Mouse (Mus musculus) small intestine, adult 2 months (tissue): Measurements from ENCODE around the gene Anks1. TPM values are rescaled to one million over a fixed set of nuclear protein-coding genes. Genes with fewer than 3 reads are reported as not detected.
"Not testable (repeated sequence)": the region's sequence is repeated elsewhere in the genome, so short reads cannot be mapped to it uniquely, and the experiment has no call there.

ENCODE experiments used
- H3K27ac ChIP-seq: fragments of 200-500 bp; 2 replicates; pipeline ENCODE4 v1.5.1; 2012; ENCODE audit warnings: low read depth, low read length, control low read depth, inconsistent platforms; ENCODE audit not compliant: insufficient read depth
- H3K27me3 ChIP-seq: fragments of 200-500 bp; 2 replicates; pipeline ENCODE4 v1.6.1; 2012; ENCODE audit warnings: mild to moderate bottlenecking, moderate library complexity, low read length, inconsistent platforms; ENCODE audit not compliant: control insufficient read depth, insufficient read depth
- H3K36me3 ChIP-seq: fragments of 200-500 bp; 2 replicates; pipeline ENCODE4 v1.6.1; 2012; ENCODE audit warnings: mild to moderate bottlenecking, low read length, control low read depth, inconsistent platforms; ENCODE audit not compliant: control insufficient read depth, insufficient read depth
- H3K4me1 ChIP-seq: fragments of 200-500 bp; 2 replicates; pipeline ENCODE4 v1.6.1; 2012; ENCODE audit warnings: low read length, inconsistent platforms, mixed read lengths; ENCODE audit not compliant: control insufficient read depth, insufficient read depth, insufficient read length
- H3K4me3 ChIP-seq: fragments of 200-500 bp; 2 replicates; pipeline ENCODE4 v1.5.1; 2012; ENCODE audit warnings: low read depth, mild to moderate bottlenecking, control low read depth, inconsistent platforms, low read length, moderate library complexity
- CTCF ChIP-seq: fragments of 200-500 bp; IDR thresholded peaks from 2 replicates; pipeline ENCODE4 v1.5.1; 2012; ENCODE audit warnings: low read depth, mild to moderate bottlenecking, control low read depth, inconsistent platforms, low read length, moderate library complexity, mixed read lengths; ENCODE audit not compliant: insufficient replicate concordance, insufficient read length; ENCODE audit errors: extremely low read depth
- POLR2A ChIP-seq: fragments of 200-500 bp; IDR thresholded peaks from 2 replicates; pipeline ENCODE4 v1.6.1; 2012; ENCODE audit warnings: low read depth, mild to moderate bottlenecking, control low read depth, inconsistent platforms, low read length, moderate library complexity
- WGBS: fragments of 180-500 bp; shearing (Covaris S2); methylation state at CpG from one replicate; pipeline ENCODE4 v1.1.7; 2018; 5-methylcytosine and 5-hydroxymethylcytosine counted together
- polyA plus RNA-seq: library from polyadenylated mRNA; depleted of rRNA; stranded (reverse); fragments of >200 nt; gene quantifications from 2 replicates; pipeline ENCODE4 v1.2.3, GENCODE M21; 2012

Anks1 gene
- polyA plus RNA-seq, 1 experiment, result 28.2 TPM

DNA sequence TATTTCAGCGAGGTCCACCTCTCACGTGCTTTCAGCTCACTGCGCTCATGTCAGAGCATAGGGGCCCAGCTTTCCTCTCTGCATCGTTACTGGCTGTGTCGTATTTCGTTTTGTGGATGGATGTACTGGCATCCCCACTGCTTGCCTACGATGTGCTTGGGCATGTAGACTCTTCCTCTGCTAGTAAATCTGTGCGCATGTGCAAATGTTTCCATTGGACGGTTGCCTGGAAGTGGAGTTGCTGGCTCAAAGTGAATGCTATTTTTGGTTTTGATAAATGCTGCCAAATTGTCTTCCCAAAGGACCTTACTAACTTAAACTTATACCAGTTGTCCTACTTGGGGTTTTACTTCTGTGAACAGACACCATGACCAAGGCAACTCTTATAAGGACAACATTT lies 62.4 kb downstream of the Anks1 start:
- 85% methylated on average over 9 of the region's 9 CpGs for WGBS
- peaks cover 5% of the 10 kb centered on the region for H3K36me3 ChIP-seq
- H3K27me3 ChIP-seq, result no peaks in the 10 kb centered on the region
- 0 out of 2 replicates have a peak, but pooled peaks cover 4% of the 10 kb centered on the region for H3K4me1 ChIP-seq
- TF ChIP-seq POLR2A (no peak), CTCF (no peak)
- H3K4me3 ChIP-seq, result no peak overlapping the region
- no peak overlapping the region for H3K27ac ChIP-seq

DNA sequence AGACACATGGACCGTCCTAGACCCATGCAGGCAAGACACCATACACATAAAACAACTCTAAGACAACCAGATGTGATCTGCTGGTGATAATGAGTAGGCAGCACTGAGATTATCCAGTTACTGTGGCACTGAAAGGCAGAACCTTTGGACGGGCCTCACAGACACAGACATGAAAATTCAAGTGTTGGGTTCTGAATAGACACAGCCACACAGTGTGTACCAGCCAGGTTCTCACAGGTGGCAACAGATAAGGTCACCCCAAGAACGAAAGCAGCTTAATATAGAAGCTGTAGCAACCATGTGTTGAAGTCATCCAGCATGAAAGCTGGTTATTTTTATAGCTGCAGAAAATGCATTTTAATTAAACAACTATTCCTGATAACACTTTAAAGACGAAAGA lies 64.2 kb downstream of the Anks1 start:
- H3K27ac ChIP-seq, result no peak overlapping the region
- no peaks in the 10 kb centered on the region for H3K27me3 ChIP-seq
- peaks cover 15% of the 10 kb centered on the region for H3K36me3 ChIP-seq
- WGBS, result 83% methylated on average over 4 of the region's 4 CpGs
- 0 out of 2 replicates have a peak, but pooled peaks cover 4% of the 10 kb centered on the region for H3K4me1 ChIP-seq
- TF ChIP-seq POLR2A, result no peak
- TF ChIP-seq CTCF, result no peak
- H3K4me3 ChIP-seq, result no peak overlapping the region

DNA sequence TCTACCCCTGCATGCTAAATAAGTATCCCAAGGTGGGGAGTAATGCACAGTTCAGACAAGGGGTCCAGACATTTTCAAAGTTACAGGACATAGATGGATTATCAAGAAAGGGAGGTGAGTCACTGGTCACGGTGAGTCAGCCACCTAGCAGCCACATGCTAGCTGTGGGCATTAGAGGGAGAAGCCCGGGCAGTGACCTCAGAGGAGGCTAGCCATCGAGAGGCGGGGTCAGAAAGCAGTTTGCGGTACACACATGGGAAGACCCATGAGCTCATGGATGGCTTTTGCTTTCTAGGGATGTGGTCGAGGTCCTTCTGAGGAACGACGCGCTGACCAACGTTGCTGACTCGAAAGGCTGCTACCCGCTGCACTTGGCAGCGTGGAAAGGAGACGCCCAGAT lies 67.2 kb downstream of the Anks1 start:
- no peak overlapping the region for H3K4me3 ChIP-seq
- whole genome bisulfite sequencing, result 89% methylated on average over 14 of the region's 14 CpGs
- 0 out of 2 replicates have a peak, but pooled peaks cover 2% of the 10 kb centered on the region for H3K4me1 ChIP-seq
- no peak for TF ChIP-seq CTCF
- no peak for TF ChIP-seq POLR2A
- H3K36me3 ChIP-seq, result peaks cover 18% of the 10 kb centered on the region
- no peak overlapping the region for H3K27ac ChIP-seq
- H3K27me3 ChIP-seq, result no peaks in the 10 kb centered on the region

DNA sequence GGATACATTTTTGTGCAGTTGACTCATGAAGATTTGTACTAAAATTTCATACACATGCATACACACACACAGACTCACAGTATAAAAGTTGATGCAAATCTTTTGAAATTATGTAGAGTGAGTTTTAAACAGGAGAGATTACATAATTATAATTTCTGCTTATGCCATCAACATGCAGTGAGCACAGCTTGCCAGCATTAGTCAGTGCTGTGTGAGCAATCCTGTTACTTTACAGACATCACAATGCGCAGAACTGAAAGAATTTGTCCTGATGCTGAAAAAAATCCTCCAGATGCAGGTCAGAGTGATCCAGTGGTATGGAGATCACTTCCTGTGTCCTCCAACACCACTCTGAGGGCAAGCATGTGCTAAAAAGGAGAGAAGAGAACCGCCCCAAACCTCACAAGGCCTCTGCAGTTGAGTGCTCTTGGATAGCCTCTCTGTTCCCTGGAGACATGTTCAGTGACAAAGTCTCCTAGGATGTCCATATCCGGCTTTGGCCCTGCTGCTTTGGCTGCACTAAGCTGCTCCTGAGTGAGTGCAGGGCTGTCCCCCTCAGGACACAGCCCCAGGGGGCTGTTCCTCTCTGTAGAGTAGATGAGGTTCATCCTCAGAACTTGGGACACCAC lies 68.0 kb downstream of the Anks1 start:
- H3K27me3 ChIP-seq, result no peaks in the 10 kb centered on the region
- WGBS, result 87% methylated on average over 3 of the region's 3 CpGs
- no peak overlapping the region for H3K4me3 ChIP-seq
- TF ChIP-seq CTCF (no peak), POLR2A (no peak)
- H3K36me3 ChIP-seq, result peaks cover 18% of the 10 kb centered on the region
- no peaks in the 10 kb centered on the region for H3K4me1 ChIP-seq
- no peak overlapping the region for H3K27ac ChIP-seq

DNA sequence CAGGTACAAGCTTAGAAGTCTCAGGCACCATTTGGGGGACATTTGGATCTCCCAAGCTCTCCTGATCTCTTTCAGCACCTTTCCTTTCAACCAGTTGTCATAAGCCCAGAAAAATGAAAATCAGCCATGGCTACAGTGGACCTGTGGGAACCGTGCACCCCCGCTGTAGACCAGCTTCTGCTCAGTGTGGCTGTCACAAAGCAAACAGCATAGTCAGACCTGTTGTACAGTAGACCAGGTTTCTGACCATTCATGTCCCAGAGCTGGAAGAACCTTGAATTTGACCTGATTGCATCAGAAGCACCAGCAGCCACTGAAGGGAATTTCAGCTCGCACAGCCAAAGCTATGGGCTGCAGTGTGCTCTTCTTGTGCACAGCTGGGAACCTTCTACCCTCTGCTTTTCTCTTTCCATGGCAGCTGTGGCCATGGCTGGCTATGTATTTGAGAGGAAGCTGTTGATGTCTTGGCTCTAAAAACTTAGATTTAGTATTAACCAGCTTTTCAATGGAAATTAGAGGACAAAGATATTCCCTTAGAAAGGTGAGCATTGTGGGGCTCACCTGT lies 71.4 kb downstream of the Anks1 start:
- TF ChIP-seq CTCF (no peak), POLR2A (no peak)
- H3K27me3 ChIP-seq, result no peaks in the 10 kb centered on the region
- WGBS, result 94% methylated on average over 3 of the region's 3 CpGs
- peaks cover 25% of the 10 kb centered on the region for H3K36me3 ChIP-seq
- H3K4me1 ChIP-seq, result no peaks in the 10 kb centered on the region
- no peak overlapping the region for H3K27ac ChIP-seq
- H3K4me3 ChIP-seq, result no peak overlapping the region

DNA sequence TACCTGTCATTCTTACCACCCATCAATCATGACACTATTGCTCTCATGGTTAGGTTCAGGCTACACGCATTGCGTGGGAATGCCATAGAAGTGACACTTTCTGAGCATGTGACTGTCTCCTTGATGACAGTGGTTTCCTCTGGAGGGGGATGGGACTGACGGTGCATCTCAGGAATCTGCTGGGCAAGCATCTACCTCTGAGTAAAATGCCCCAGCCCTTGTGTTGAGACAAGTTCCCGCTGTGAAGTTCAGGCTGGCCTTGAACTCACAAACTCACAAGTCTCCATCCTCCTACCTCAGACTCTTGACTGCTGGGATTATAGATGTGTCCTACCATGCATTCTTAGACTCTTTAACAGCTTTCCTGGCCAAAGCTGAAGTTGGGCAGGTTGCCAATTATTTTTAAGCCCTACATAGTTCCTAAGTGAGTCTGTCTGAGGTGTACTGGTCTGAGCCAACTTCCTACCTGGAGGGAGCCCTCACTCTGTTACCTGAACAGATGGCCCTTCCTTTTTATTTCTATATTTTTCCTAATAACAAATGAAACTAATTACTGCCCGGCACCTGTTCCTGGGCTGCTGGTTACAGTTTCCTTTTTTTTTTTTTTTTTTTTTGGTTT lies 72.5 kb downstream of the Anks1 start:
- H3K27ac ChIP-seq, result no peak overlapping the region
- no peak for TF ChIP-seq POLR2A
- no peak for TF ChIP-seq CTCF
- H3K4me1 ChIP-seq, result no peaks in the 10 kb centered on the region
- H3K4me3 ChIP-seq, result no peak overlapping the region
- WGBS, result 88% methylated on average over 5 of the region's 5 CpGs
- peaks cover 28% of the 10 kb centered on the region for H3K36me3 ChIP-seq
- H3K27me3 ChIP-seq, result no peaks in the 10 kb centered on the region

DNA sequence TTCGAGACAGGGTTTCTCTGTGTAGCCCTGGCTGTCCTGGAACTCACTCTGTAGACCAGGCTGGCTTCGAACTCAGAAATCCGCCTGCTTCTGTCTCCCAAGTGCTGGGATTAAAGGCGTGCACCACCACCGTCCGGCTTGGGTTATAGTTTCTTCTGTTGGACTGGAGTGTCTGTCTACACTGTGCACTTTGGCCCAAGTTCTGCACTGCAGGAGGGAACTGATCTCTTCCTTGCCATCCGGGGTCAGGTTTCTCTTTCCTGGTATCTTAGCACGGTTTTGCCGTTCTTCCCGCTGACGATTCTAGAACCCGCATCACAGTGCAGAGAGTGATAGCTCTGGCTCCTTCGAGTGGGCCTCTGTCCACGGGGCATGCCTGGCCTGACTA lies 73.0 kb downstream of the Anks1 start:
- H3K27me3 ChIP-seq, H3K27ac ChIP-seq, H3K4me1 ChIP-seq, H3K4me3 ChIP-seq: not testable (repeated sequence)
- WGBS, result 85% methylated on average over 14 of the region's 14 CpGs
- peaks cover 27% of the 10 kb centered on the region for H3K36me3 ChIP-seq
